Mouse (Mus musculus): ENCODE results near the gene Top2a. TPM values are rescaled to one million over a fixed set of nuclear protein-coding genes. Genes with fewer than 3 reads are reported as not detected.
A peak's percentile ranks its signal among the peaks of the same experiment; 100 is the strongest.
"Not testable (repeated sequence)": the region's sequence is repeated elsewhere in the genome, so short reads cannot be mapped to it uniquely, and the experiment has no call there.

Gene Top2a
- polyA plus RNA-seq, 1 experiment from 2014 or later: 217 TPM

- Histone ChIP-seq H3K9ac (no peak overlapping the region), H3K9me3 (no peaks in the 10 kb centered on the region), H3K4me1 (no peaks in the 10 kb centered on the region), H3K36me3 (peaks cover 58% of the 10 kb centered on the region), H3K4me2 (no peak overlapping the region), H3K27me3 (replicated peaks) (no peaks in the 10 kb centered on the region), H3K4me3 (replicated peaks) (no peak overlapping the region), H3K27ac (no peak overlapping the region)
- 84% methylated on average over 9 of the region's 9 CpGs for WGBS
- no peak for ATAC-seq (ENCODE audit: insufficient read depth, low FRiP score, low read depth)
Observed at GRCm38 (mm10) chr11:99006788-99007187, 17.2 kb downstream of the Top2a start.

GRCm38 (mm10) chr11:98999243-98999642 lies 24.7 kb downstream of the Top2a start:
- no peak for ATAC-seq (ENCODE audit: insufficient read depth, low FRiP score, low read depth)
- 91% methylated on average over 11 of the region's 11 CpGs for WGBS
- peaks cover 75% of the 10 kb centered on the region for H3K36me3 ChIP-seq
- no peak overlapping the region for H3K9ac ChIP-seq
- no peaks in the 10 kb centered on the region for H3K9me3 ChIP-seq
- H3K27ac ChIP-seq: no peak overlapping the region
- no peak overlapping the region for H3K4me2 ChIP-seq
- H3K4me1 ChIP-seq: no peaks in the 10 kb centered on the region
- H3K27me3 ChIP-seq (replicated peaks): no peaks in the 10 kb centered on the region
- H3K4me3 ChIP-seq (replicated peaks): no peak overlapping the region

DNA sequence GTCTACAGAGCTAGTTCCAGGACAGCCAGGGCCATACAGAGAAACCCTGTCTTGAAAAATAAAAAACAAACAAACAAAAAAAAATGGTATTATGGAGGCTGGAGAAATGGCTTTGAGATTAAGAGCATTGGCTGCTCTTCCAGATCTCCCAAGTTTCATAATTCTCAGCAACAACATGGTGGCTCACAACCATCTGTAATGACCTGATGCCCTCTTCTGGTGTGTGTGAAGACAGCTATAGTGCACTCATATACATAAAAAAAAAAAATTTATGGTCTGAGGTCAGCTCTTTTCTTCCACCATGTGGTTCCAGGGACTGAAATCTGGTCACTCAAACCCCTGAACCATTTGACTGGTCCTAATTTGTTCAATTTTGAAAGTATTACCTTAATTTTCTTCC lies 25.2 kb downstream of the Top2a start:
- H3K4me2 ChIP-seq: no peak overlapping the region
- H3K9ac ChIP-seq: no peak overlapping the region
- H3K27ac ChIP-seq: no peak overlapping the region
- ATAC-seq (ENCODE audit: insufficient read depth, low FRiP score, low read depth): no peak
- H3K36me3 ChIP-seq: peaks cover 75% of the 10 kb centered on the region
- no peaks in the 10 kb centered on the region for H3K27me3 ChIP-seq (replicated peaks)
- H3K4me1 ChIP-seq: no peaks in the 10 kb centered on the region
- no peak overlapping the region for H3K4me3 ChIP-seq (replicated peaks)
- H3K9me3 ChIP-seq: no peaks in the 10 kb centered on the region

- H3K27ac ChIP-seq: no peak overlapping the region
- H3K9me3 ChIP-seq: no peaks in the 10 kb centered on the region
- H3K36me3 ChIP-seq: peaks cover 76% of the 10 kb centered on the region
- H3K27me3 ChIP-seq (replicated peaks): no peaks in the 10 kb centered on the region
- WGBS: 94% methylated on average over 4 of the region's 4 CpGs
- no peaks in the 10 kb centered on the region for H3K4me1 ChIP-seq
- H3K4me3 ChIP-seq (replicated peaks): no peak overlapping the region
- no peak overlapping the region for H3K9ac ChIP-seq
- no peak overlapping the region for H3K4me2 ChIP-seq
- no peak for ATAC-seq (ENCODE audit: insufficient read depth, low FRiP score, low read depth)
Observed at GRCm38 (mm10) chr11:98997659-98998058, 26.3 kb downstream of the Top2a start.

- WGBS: 90% methylated on average over 7 of the region's 7 CpGs
- Histone ChIP-seq H3K9ac (no peak overlapping the region), H3K4me3 (replicated peaks) (no peak overlapping the region), H3K36me3 (peaks cover 78% of the 10 kb centered on the region), H3K4me2 (no peak overlapping the region), H3K27ac (no peak overlapping the region), H3K27me3 (replicated peaks) (no peaks in the 10 kb centered on the region), H3K4me1 (no peaks in the 10 kb centered on the region), H3K9me3 (no peaks in the 10 kb centered on the region)
- no peak for ATAC-seq (ENCODE audit: insufficient read depth, low FRiP score, low read depth)
Observed at GRCm38 (mm10) chr11:98995987-98996386, 28.0 kb downstream of the Top2a start.

DNA sequence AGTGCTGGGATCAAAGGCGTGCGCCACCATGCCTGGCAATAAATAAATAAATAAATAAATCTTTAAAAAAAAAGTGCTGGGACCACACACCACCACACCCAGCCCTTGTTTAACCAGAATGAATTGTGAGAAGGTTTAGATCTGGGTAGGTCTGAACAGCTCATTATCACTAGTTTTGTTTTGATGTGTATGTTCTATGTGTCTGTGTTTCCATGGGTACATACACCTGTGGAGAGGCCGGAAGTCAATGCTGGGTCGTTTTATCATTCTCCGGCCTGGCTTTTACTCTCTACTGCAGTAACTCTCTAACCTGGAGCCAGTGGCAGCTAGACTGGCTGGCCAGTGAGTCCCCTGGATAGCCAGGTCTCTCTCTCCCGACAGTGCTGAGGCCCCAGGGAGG lies 33.1 kb downstream of the Top2a start:
- no peak overlapping the region for H3K4me3 ChIP-seq (replicated peaks)
- ATAC-seq (ENCODE audit: insufficient read depth, low FRiP score, low read depth): no peak
- no peak overlapping the region for H3K27ac ChIP-seq
- H3K27me3 ChIP-seq (replicated peaks): no peaks in the 10 kb centered on the region
- H3K9ac ChIP-seq: no peak overlapping the region
- WGBS: 75% methylated on average over 6 of the region's 6 CpGs
- H3K4me1 ChIP-seq: no peaks in the 10 kb centered on the region
- peaks cover 38% of the 10 kb centered on the region for H3K36me3 ChIP-seq
- no peak overlapping the region for H3K4me2 ChIP-seq
- H3K9me3 ChIP-seq: no peaks in the 10 kb centered on the region

GRCm38 (mm10) chr11:98988260-98988659 lies 35.7 kb downstream of the Top2a start:
- ATAC-seq (ENCODE audit: insufficient read depth, low FRiP score, low read depth); H3K9me3 ChIP-seq; H3K4me3 ChIP-seq (replicated peaks); H3K27ac ChIP-seq; H3K4me1 ChIP-seq; H3K9ac ChIP-seq; H3K4me2 ChIP-seq; H3K27me3 ChIP-seq (replicated peaks): not testable (repeated sequence)
- peaks cover 15% of the 10 kb centered on the region for H3K36me3 ChIP-seq
- WGBS: 94% methylated on average over 6 of the region's 6 CpGs

GRCm38 (mm10) chr11:98985542-98985941 lies 38.4 kb downstream of the Top2a start:
- ATAC-seq (ENCODE audit: insufficient read depth, low FRiP score, low read depth): no peak
- H3K9ac ChIP-seq: no peak overlapping the region
- H3K9me3 ChIP-seq: no peaks in the 10 kb centered on the region
- H3K4me2 ChIP-seq: no peak overlapping the region
- no peak overlapping the region for H3K27ac ChIP-seq
- H3K4me1 ChIP-seq: peaks cover 12% of the 10 kb centered on the region
- 88% methylated on average over 7 of the region's 7 CpGs for WGBS
- H3K27me3 ChIP-seq (replicated peaks): peaks cover 7% of the 10 kb centered on the region; the same call in 1 of the 2 replicates
- no peaks in the 10 kb centered on the region for H3K36me3 ChIP-seq
- H3K4me3 ChIP-seq (replicated peaks): no peak overlapping the region

GRCm38 (mm10) chr11:98983551-98983950 lies 40.4 kb downstream of the Top2a start:
- H3K4me3 ChIP-seq (replicated peaks): no peak overlapping the region
- 48% methylated on average over 8 of the region's 8 CpGs for WGBS

DNA sequence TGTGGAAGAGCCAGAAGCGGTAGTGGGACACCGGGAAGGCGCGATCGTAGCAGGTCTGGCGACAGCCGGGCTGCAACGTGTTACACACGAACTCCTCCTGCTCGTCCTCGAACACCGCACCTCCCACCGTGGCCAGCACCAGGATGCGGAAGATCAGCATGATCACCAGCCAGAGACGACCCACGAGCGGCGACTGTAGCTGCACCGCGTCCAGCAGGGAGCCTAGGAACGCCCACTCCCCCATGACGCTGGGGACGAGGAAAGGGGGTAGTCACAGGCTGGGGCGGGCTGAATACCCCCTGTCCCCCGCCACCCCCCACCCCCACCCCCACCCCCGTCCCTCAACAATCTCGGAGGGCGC lies 41.2 kb downstream of the Top2a start, which contains the start of gene Gjd3:
Gene Gjd3, minus strand, starts transcription at position 244 of the 361 bp plus-strand sequence.
- Histone ChIP-seq H3K27me3 (replicated peaks) (peaks cover 12% of the 10 kb centered on the region; the same call in 1 of the 2 replicates), H3K4me2 (peak within 1 kb of the TSS; percentile 98), H3K9ac (peak within 1 kb of the TSS; percentile 20), H3K36me3 (no peaks in the 10 kb centered on the region), H3K27ac (no peak within 1 kb of the TSS), H3K9me3 (no peaks in the 10 kb centered on the region), H3K4me1 (peaks cover 12% of the 10 kb centered on the region), H3K4me3 (replicated peaks) (peak within 1 kb of the TSS; percentile 59)
- no peak; the same call in 1 of the 2 replicates for ATAC-seq (ENCODE audit: insufficient read depth, low FRiP score, low read depth)
- WGBS: 3% methylated on average over 28 of the region's 28 CpGs

More at GRCm38 (mm10) chr11:98983551-98983950, 40.4 kb downstream of the Top2a start:
- Histone ChIP-seq H3K4me1 (peaks cover 12% of the 10 kb centered on the region), H3K4me2 (peak overlapping the region; percentile 98; the same call in 1 of the 2 replicates), H3K9me3 (no peaks in the 10 kb centered on the region), H3K27me3 (replicated peaks) (peaks cover 12% of the 10 kb centered on the region; the same call in 1 of the 2 replicates), H3K9ac (no peak overlapping the region), H3K27ac (no peak overlapping the region), H3K36me3 (no peaks in the 10 kb centered on the region)
- ATAC-seq (ENCODE audit: insufficient read depth, low FRiP score, low read depth): no peak

DNA sequence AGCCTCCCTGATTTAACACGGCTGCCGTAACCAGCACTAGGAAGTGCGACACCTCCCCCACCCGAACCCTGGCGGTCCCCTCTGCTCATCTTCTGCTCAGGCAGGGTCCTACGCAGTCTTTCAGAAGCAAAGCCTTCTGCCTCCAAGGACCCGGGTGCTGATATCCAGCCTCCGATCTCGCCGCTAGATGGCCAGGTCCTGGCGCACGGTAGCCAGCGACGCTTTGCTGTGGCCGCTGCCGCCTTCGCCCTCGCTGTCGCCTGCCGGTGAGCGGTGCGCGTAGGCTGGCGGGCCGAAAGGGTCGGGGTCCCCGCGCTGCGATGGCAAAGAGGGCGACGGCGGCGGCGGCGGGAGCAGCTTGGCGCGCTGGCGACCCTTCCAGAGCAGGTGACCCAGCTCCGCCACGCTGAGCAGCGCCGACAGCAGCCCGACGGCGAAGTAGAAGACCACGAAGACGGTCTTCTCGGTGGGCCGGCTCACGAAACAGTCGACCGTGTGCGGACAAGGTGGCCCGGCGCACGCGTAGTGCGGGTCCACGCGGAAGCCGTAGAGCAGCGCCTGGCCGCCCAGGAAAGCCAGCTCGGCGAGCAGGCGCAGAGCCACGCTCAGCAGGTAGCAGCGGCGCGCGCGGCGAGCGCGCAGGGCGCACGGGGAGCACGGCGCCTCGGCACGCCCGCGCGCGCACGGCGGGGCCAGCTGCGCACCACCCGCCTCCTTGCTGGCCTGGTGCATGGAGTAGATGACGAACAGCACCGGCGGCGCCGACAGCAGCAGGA lies 41.8 kb downstream of the Top2a start:
- no peaks in the 10 kb centered on the region for H3K9me3 ChIP-seq
- ATAC-seq (ENCODE audit: insufficient read depth, low FRiP score, low read depth): peak; percentile 66
- peak overlapping the region; percentile 59 for H3K4me3 ChIP-seq (replicated peaks)
- peaks cover 12% of the 10 kb centered on the region; the same call in 1 of the 2 replicates for H3K27me3 ChIP-seq (replicated peaks)
- peak overlapping the region; percentile 98 for H3K4me2 ChIP-seq
- no peak overlapping the region for H3K27ac ChIP-seq
- H3K9ac ChIP-seq: peak overlapping the region; percentile 20
- peaks cover 12% of the 10 kb centered on the region for H3K4me1 ChIP-seq
- H3K36me3 ChIP-seq: no peaks in the 10 kb centered on the region
- WGBS: under 1% methylated on average over 94 of the region's 94 CpGs

- H3K9ac ChIP-seq: no peak overlapping the region
- H3K36me3 ChIP-seq: no peaks in the 10 kb centered on the region
- H3K27ac ChIP-seq: no peak overlapping the region
- no peak for ATAC-seq (ENCODE audit: insufficient read depth, low FRiP score, low read depth)
- H3K4me3 ChIP-seq (replicated peaks): peak overlapping the region; percentile 59
- no peaks in the 10 kb centered on the region for H3K9me3 ChIP-seq
- H3K27me3 ChIP-seq (replicated peaks): peaks cover 12% of the 10 kb centered on the region; the same call in 1 of the 2 replicates
- H3K4me1 ChIP-seq: peaks cover 12% of the 10 kb centered on the region
- WGBS: 32% methylated on average over 20 of the region's 20 CpGs
- H3K4me2 ChIP-seq: peak overlapping the region; percentile 98
Observed at GRCm38 (mm10) chr11:98981289-98981996, 42.5 kb downstream of the Top2a start.
